Comparison of ENCODE assay signal across 21 mouse cellular contexts in the genomic region with DNA sequence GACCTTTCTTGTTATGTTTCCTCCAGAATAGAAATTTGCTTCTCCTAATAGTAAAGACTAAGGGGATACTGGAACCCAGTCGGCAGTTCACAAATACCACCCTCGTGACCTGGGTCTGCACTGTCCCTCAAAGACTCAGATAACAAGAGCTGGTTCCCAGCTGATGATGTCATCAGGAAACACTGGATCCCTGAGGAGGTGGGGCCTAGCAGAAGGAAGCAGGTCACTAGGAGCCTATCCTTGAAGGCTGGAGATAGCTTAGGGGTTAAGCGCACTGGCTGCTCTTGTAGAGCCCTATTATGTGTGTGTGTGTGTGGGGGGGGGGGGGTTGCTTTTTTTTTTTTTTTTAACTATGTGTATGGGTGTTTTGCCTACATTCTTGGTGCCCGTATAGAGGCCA. TPM values are rescaled to one million over a fixed set of nuclear protein-coding genes. Genes with fewer than 3 reads are reported as not detected.
A peak's percentile ranks its signal among the peaks of the same experiment; 100 is the strongest.
DNase-seq lines count a peak whose midpoint lies in the region; ATAC-seq lines count a peak whose summit lies in the region.
"Had no signal": no experiment of that assay in that cellular context is flagged by ENCODE, and none has a peak within 500 bp of the region (broad histone marks: within the 10 kb centered on the region; RNA-seq: fewer than 3 reads in every experiment).

No protein-coding gene starts in this region.

- peaks cover 25% of the 10 kb centered on the region for H3K36me3 ChIP-seq in heart, embryonic 11.5 days (ENCODE audit: control insufficient read depth, insufficient read depth, low read length)

- H3K4me3 ChIP-seq in heart, embryonic 11.5 days (ENCODE audit: low read depth, low read length) = no peak overlapping the region
- H3K4me3 ChIP-seq: hindbrain, embryonic 13.5 days had no signal

- peaks cover 6% of the 10 kb centered on the region; the same call in 1 of the 2 replicates for H3K4me1 ChIP-seq in heart, embryonic 11.5 days (ENCODE audit: control insufficient read depth, insufficient read depth, low read length)
- H3K4me1 ChIP-seq: hindbrain, embryonic 13.5 days had no signal

- ATAC-seq in heart, embryonic 11.5 days (replicated peaks; ENCODE audit: insufficient number of reproducible peaks, low FRiP score, low TSS enrichment) = 0 out of 2 replicates have a peak, but pooled peaks have one; percentile 10
- ATAC-seq: forebrain, embryonic 14.5 days; liver, postnatal 0 days had no signal

- H3K27ac ChIP-seq in heart, embryonic 11.5 days (ENCODE audit: low read depth, low read length) = no peak overlapping the region
- H3K27ac ChIP-seq: hindbrain, embryonic 13.5 days had no signal

- 31% methylated on average over 4 of the region's 4 CpGs for WGBS in heart, embryonic 11.5 days (ENCODE audit: insufficient replicate concordance)

- no peak overlapping the region for H3K9ac ChIP-seq in heart, embryonic 11.5 days (ENCODE audit: low read depth, low read length)
- H3K9ac ChIP-seq: hindbrain, embryonic 13.5 days; liver, postnatal 0 days had no signal

- no peaks in the 10 kb centered on the region for H3K9me3 ChIP-seq in heart, embryonic 11.5 days (replicated peaks; ENCODE audit: control insufficient read depth, low read length)
- H3K9me3 ChIP-seq: hindbrain, embryonic 13.5 days had no signal

- H3K4me2 ChIP-seq in heart, embryonic 11.5 days = no peak overlapping the region
- H3K4me2 ChIP-seq: hindbrain, embryonic 13.5 days; liver, embryonic 11.5 days; midbrain, embryonic 11.5 days had no signal

- no peaks in the 10 kb centered on the region for H3K27me3 ChIP-seq in heart, embryonic 11.5 days (ENCODE audit: control insufficient read depth, insufficient read depth, low read length)
- H3K27me3 ChIP-seq: hindbrain, embryonic 13.5 days had no signal

- no peak for DNase-seq in heart, postnatal 4 days
- DNase-seq in ES-CJ7 (ENCODE audit: low read depth, low spot score) = peak; percentile 28
- peak; percentile 40 for DNase-seq in ZHBTc4 (ENCODE audit: low read depth, low spot score)
- peak; percentile 13 for DNase-seq in retina, embryonic 14.5 days (ENCODE audit: low spot score)
- no peak for DNase-seq in right cerebral cortex, postnatal 25 days
- DNase-seq in cerebellum, postnatal 14 days = no peak
- no peak for DNase-seq in right cerebral cortex, postnatal 36 days (ENCODE audit: low spot score in 2 of 2)
- DNase-seq: cerebellum, adult 11 months; cerebellum, adult 9-11 months; gastrocnemius, postnatal 14 days; heart, adult 11 months; heart, postnatal 14 days; kidney, adult 9 months; kidney, postnatal 14 days; liver, postnatal 0 days; lung, postnatal 10 days had no signal

RNA-seq across cellular contexts. Expression of gene Mphosph9, which starts 27.6 kb away (rescaled TPM):
- polyA plus RNA-seq in heart, embryonic 11.5 days (2014; fragmentation: Nextera tagmentation; extraction: Ambion mirVana) = 11.5 and 15.5 TPM in 2 replicates
- 10 to 100 TPM; 12.1 to 13.9 TPM for total RNA-seq in heart, postnatal 4 days (2021)

RNA-seq across cellular contexts. Expression of gene 2810006K23Rik, which starts 27.8 kb away (rescaled TPM):
- polyA plus RNA-seq in heart, embryonic 11.5 days (2014; fragmentation: Nextera tagmentation; extraction: Ambion mirVana) = 14.8 and 19.1 TPM in 2 replicates
- total RNA-seq in heart, postnatal 4 days (2021) = 10 to 100 TPM; 11.7 to 13.0 TPM

RNA-seq across cellular contexts. Expression of gene Pitpnm2, which starts 50.6 kb away (rescaled TPM):
- polyA plus RNA-seq in heart, embryonic 11.5 days (2014; fragmentation: Nextera tagmentation; extraction: Ambion mirVana) = 7.0 and 7.8 TPM in 2 replicates
- 10 to 100 TPM; 45.9 to 52.2 TPM for total RNA-seq in heart, postnatal 4 days (2021)

Comparison
In these comparisons a context has a peak if more than half of its experiments do, and no peak if none do; other contexts are left out.
1. DNase-seq: peak in ES-CJ7 (single experiment), ZHBTc4 (single experiment) and retina, embryonic 14.5 days (single experiment); none in heart, postnatal 4 days (single experiment), right cerebral cortex, postnatal 25 days (single experiment), cerebellum, postnatal 14 days (0 of 2) and right cerebral cortex, postnatal 36 days (0 of 2).